Mouse (Mus musculus) hindbrain, embryonic 12.5 days (tissue): ENCODE results near the gene Hba-a2. TPM values are rescaled to one million over a fixed set of nuclear protein-coding genes. Genes with fewer than 3 reads are reported as not detected.

Experiments used
- ATAC-seq: fragments of 200-750 bp; cut with Nextera tagmentation; 2 replicates; pipeline ENCODE4 v1.8.0; 2017; ENCODE audit warnings: moderate TSS enrichment; ENCODE audit not compliant: low FRiP score
- H3K27ac ChIP-seq: fragments of 300-500 bp; sonication (generic); 2 replicates; pipeline ENCODE4 v1.5.1; 2016; ENCODE audit warnings: mild to moderate bottlenecking
- H3K27me3 ChIP-seq: fragments of 300-500 bp; sonication (generic); 2 replicates; pipeline ENCODE4 v1.6.1; 2016; ENCODE audit warnings: mild to moderate bottlenecking
- H3K36me3 ChIP-seq: fragments of 300-500 bp; sonication (generic); 2 replicates; pipeline ENCODE4 v1.6.1; 2016; ENCODE audit warnings: mild to moderate bottlenecking
- H3K4me1 ChIP-seq: fragments of 300-500 bp; sonication (generic); 2 replicates; pipeline ENCODE4 v1.6.1; 2016
- H3K4me2 ChIP-seq: fragments of 300-500 bp; sonication (generic); replicated peaks from 2 replicates; pipeline ENCODE4 v1.6.1; 2016; ENCODE audit warnings: mild to moderate bottlenecking
- H3K4me3 ChIP-seq: fragments of 300-500 bp; sonication (generic); 2 replicates; pipeline ENCODE4 v1.5.1; 2016; ENCODE audit warnings: mild to moderate bottlenecking
- H3K9ac ChIP-seq: fragments of 300-500 bp; sonication (generic); 2 replicates; pipeline ENCODE4 v1.6.1; 2016; ENCODE audit warnings: mild to moderate bottlenecking, moderate library complexity
- H3K9me3 ChIP-seq: fragments of 300-500 bp; sonication (generic); replicated peaks from 2 replicates; pipeline ENCODE4 v1.6.1; 2016; ENCODE audit warnings: mild to moderate bottlenecking
- WGBS: fragments of 180-500 bp; shearing (Covaris S2); methylation state at CpG from one replicate; pipeline ENCODE4 v1.1.7; 2016; 5-methylcytosine and 5-hydroxymethylcytosine counted together
- polyA plus RNA-seq: library from polyadenylated mRNA; unstranded; fragments of >200 nt; fragmentation: Nextera tagmentation; extraction: Ambion mirVana; gene quantifications from 2 replicates; pipeline ENCODE4 v1.2.1, GENCODE M21; 2016

Hba-a2 gene
- polyA plus RNA-seq, 1 experiment from 2014 or later: 7,804 TPM

DNA sequence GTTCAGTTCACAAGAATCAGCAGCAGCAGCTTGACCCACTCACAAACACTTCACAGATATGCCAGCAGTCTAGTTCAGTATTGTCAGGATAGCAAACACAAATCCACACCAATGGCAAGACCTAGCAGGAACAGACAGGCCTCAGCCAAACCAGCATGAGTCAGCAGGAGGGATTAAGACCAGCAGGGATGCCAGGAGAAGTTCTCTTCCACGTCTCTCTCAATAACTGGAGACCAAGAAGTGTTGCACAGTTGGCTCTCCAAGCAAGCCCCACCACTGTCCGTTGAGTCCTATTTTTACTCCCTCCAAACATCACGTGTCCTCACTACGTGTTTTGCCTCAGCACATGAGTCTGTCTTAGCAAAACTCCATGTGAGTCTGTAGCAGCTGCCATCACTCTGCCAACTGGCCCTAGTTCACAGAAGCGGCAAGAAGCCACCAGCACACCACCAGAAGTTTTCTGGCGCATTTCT is 40.2 kb downstream of the Hba-a2 start:
- no peaks in the 10 kb centered on the region for H3K27me3 ChIP-seq
- no peak for ATAC-seq

GRCm38 (mm10) chr11:32339131-32339531 is 42.8 kb downstream of the Hba-a2 start:
- Histone ChIP-seq H3K4me2 (no peak overlapping the region), H3K9me3 (no peaks in the 10 kb centered on the region), H3K4me3 (no peak overlapping the region), H3K27ac (no peak overlapping the region), H3K4me1 (no peaks in the 10 kb centered on the region), H3K27me3 (no peaks in the 10 kb centered on the region), H3K36me3 (no peaks in the 10 kb centered on the region), H3K9ac (no peak overlapping the region)
- WGBS: 71% methylated on average over 2 of the region's 2 CpGs
- no peak for ATAC-seq

More for the DNA sequence above, 40.2 kb downstream of the Hba-a2 start:
- Histone ChIP-seq H3K4me1 (no peaks in the 10 kb centered on the region), H3K36me3 (no peaks in the 10 kb centered on the region), H3K4me3 (no peak overlapping the region), H3K9me3 (no peaks in the 10 kb centered on the region), H3K4me2 (no peak overlapping the region), H3K27ac (no peak overlapping the region), H3K9ac (no peak overlapping the region)
- WGBS: 88% methylated on average over 6 of the region's 6 CpGs

DNA sequence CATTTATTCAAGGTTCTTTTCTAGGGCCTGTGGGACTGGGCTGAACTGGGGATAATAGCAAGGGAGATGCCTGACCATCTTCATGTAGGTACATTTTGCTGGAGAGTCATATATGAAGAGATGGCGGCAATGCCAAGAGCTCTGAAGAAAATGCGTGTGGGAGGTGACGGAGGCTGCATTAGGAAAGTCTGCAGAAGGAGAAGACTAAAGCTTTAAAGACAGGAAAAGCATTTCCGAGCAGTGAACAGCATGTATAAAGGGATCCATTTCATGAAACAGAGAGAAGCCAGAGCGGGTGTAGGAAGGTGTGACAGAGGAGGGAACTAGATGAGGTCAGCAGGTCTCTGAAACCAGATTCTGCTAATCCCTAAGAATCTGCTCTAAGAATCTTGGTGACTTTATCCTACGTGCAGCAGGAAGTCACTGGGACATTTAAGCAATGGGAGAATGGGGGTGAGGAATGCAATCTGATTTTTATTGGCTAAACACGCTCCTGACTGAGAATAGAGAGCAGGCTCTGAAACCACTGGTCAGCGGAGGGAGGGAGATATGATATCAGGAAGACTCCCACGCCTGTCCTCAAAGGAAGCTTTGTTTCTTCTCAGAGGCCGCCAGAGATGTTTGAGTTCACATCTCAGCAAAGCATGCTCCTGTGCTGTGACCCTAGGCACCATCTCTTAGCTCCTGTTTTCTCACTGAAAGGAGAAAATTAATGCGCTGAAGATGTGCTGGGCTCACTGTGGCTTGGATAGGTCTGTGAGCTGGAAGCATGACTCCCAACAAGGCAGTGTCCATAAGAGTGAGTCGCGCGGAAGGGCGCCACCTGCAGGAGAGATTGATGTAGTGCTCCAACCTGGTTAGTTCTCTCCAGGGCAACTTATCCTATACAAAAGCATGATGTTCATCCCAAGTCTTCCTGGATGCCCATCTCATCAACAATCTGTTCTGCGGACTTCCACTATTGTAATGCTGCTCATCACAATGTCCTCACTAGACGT is 44.5 kb downstream of the Hba-a2 start:
- Histone ChIP-seq H3K27ac (no peak overlapping the region), H3K36me3 (no peaks in the 10 kb centered on the region), H3K4me2 (no peak overlapping the region), H3K27me3 (no peaks in the 10 kb centered on the region), H3K4me1 (no peaks in the 10 kb centered on the region), H3K9me3 (no peaks in the 10 kb centered on the region), H3K9ac (no peak overlapping the region), H3K4me3 (no peak overlapping the region)
- 48% methylated on average over 17 of the region's 17 CpGs for WGBS
- ATAC-seq: peak; percentile 47; the same call in 1 of the 2 replicates

DNA sequence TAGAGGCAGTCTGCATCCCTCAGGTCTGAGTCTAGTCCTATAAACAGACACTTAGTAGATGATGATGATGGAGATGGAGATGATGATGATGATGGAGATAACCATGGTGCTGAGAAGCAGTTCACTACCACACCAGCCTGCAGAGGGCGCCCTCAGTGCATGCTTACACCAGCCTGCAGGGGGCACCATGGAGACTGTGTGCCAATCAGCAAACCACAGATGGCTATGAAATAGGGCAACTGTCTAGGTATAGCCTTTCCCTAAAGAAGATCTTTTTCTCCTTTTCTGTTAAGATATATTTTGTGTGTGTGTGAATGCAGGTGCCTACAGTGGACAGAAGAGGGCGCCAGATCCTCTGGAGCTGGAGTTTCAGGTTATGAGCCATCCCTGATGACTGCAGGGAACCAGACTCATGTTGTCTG is 46.5 kb downstream of the Hba-a2 start:
- ATAC-seq: no peak
- 11% methylated on average over 2 of the region's 2 CpGs for WGBS
- peaks cover 3% of the 10 kb centered on the region; the same call in 1 of the 2 replicates for H3K4me1 ChIP-seq
- no peak overlapping the region for H3K9ac ChIP-seq
- no peak overlapping the region for H3K4me3 ChIP-seq
- H3K36me3 ChIP-seq: no peaks in the 10 kb centered on the region
- no peaks in the 10 kb centered on the region for H3K9me3 ChIP-seq
- H3K27ac ChIP-seq: no peak overlapping the region
- no peaks in the 10 kb centered on the region for H3K27me3 ChIP-seq
- no peak overlapping the region for H3K4me2 ChIP-seq

DNA sequence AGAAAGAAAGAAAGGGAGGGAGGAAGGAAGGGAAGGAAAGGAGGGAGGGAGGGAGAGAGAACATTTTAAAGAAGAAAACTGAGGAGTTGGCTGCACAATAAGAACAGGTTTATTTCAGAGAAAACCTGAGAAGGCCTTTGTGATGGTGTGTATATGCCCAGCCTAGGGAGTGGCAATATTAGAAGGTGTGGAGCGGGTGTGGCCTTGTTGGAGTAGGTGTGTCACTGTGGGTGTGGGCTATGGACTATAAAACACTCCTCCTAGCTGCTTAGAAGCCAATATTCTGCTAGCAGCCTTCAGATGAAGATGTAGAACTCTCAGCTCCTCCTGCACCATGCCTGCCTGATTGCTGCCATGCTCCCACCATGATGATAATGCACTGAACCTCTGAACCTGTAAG is 47.1 kb downstream of the Hba-a2 start:
- ATAC-seq: no peak
- H3K27ac ChIP-seq: no peak overlapping the region
- H3K4me3 ChIP-seq: no peak overlapping the region
- 100% methylated on average over 1 of the region's 1 CpGs for WGBS
- H3K36me3 ChIP-seq: no peaks in the 10 kb centered on the region
- no peak overlapping the region for H3K9ac ChIP-seq
- no peak overlapping the region for H3K4me2 ChIP-seq
- no peaks in the 10 kb centered on the region for H3K9me3 ChIP-seq
- H3K27me3 ChIP-seq: no peaks in the 10 kb centered on the region
- H3K4me1 ChIP-seq: peaks cover 4% of the 10 kb centered on the region

GRCm38 (mm10) chr11:32345504-32346297 is 49.4 kb downstream of the Hba-a2 start:
- WGBS: 65% methylated on average over 6 of the region's 6 CpGs
- Histone ChIP-seq H3K4me1 (peaks cover 26% of the 10 kb centered on the region), H3K27me3 (no peaks in the 10 kb centered on the region), H3K27ac (no peak overlapping the region), H3K4me2 (no peak overlapping the region), H3K9ac (no peak overlapping the region), H3K36me3 (peaks cover 4% of the 10 kb centered on the region), H3K4me3 (no peak overlapping the region), H3K9me3 (no peaks in the 10 kb centered on the region)
- no peak for ATAC-seq

Other genes starting within 250 kb of the Hba-a2 start
- not detected in 2 replicates for gene Il9r, start 96.2 kb upstream of the Hba-a2 start, polyA plus RNA-seq
- gene Snrnp25, start 91.1 kb upstream of the Hba-a2 start, polyA plus RNA-seq: 52.8 and 55.1 TPM in 2 replicates
- 32.8 and 33.1 TPM in 2 replicates for gene Rhbdf1, start 74.2 kb upstream of the Hba-a2 start, polyA plus RNA-seq
- gene Mpg, start 70.0 kb upstream of the Hba-a2 start, polyA plus RNA-seq: 30.4 and 32.3 TPM in 2 replicates
- 51.3 and 51.7 TPM in 2 replicates for gene Nprl3, start 28.8 kb upstream of the Hba-a2 start, polyA plus RNA-seq
- gene Hba-x, start 20.1 kb upstream of the Hba-a2 start, polyA plus RNA-seq: 1,600 and 2,073 TPM in 2 replicates
- gene Hba-a1, start 13.0 kb upstream of the Hba-a2 start, polyA plus RNA-seq: 2,983 and 3,718 TPM in 2 replicates
- gene Hbq1b, start 9.5 kb upstream of the Hba-a2 start, polyA plus RNA-seq: 4.6 and 5.1 TPM in 2 replicates
- gene Hbq1a, start 3.6 kb downstream of the Hba-a2 start, polyA plus RNA-seq: 0.72 TPM in 1 of 2 replicates, not detected in the other
- gene Sh3pxd2b, start 51.3 kb downstream of the Hba-a2 start, polyA plus RNA-seq: 29.5 and 31.7 TPM in 2 replicates
- gene Ubtd2, start 158.9 kb downstream of the Hba-a2 start, polyA plus RNA-seq: 64.4 and 71.9 TPM in 2 replicates
- not detected in 2 replicates for gene Efcab9, start 235.6 kb downstream of the Hba-a2 start, polyA plus RNA-seq
- 2.5 and 3.3 TPM in 2 replicates for gene Stk10, start 236.8 kb downstream of the Hba-a2 start, polyA plus RNA-seq